Comparison of ENCODE assay signal across 8 mouse cellular contexts in the genomic region with DNA sequence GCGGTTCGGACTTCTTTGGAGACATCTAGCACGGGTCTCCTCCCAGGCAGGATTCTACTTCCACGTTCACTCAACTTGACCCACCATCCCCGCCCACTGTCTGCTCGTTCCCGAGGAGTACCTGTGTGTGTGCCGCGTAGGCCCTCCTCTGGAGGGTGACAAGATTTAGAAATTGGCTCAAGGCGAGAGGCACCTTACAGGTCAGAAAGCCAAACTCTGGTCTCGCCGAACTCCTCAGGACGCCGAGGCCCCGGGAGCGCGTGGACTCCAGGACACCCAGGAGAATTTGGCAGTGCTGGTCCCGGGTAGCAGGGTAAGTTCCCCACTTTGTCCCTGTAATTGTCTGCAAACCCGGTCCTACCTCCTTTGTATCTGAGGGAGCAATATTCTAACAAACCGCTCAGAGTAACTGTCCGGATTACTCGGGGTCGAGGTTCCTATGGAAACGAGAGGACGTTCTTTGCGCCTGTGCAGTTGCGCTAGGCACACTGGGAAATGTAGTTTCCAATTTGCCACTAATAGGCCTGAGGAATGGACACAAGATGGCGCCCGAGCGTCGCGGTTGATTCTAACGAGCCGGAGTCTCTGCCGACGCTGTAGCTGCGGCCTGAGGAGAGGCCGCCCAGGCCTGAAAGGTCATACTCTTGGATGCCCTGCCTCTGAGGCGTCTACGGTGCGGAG. TPM values are rescaled to one million over a fixed set of nuclear protein-coding genes. Genes with fewer than 3 reads are reported as not detected.
DNase-seq lines count a peak whose midpoint lies in the region; ATAC-seq and TF ChIP-seq lines count a peak whose summit lies in the region.

No protein-coding gene starts in this region.

- TF ChIP-seq CTCF in Patski (IDR thresholded peaks at IDR 0.05) = peak; percentile 98

- CTCF ChIA-PET in Patski (lab: Charles Lee) = interaction anchor here (0.7 to 3.0 kb wide), 18 partner anchors 9 to 184 kb away, joined by 3 to 12 read pairs (median 4); a partner anchor contains a TSS

- H3K9me3 ChIP-seq in hindbrain, embryonic 14.5 days (ENCODE audit: control insufficient read depth, low read length) = no peaks in the 10 kb centered on the region

- H3K4me3 ChIP-seq in hindbrain, embryonic 14.5 days (replicated peaks; ENCODE audit: low read length) = peak overlapping the region; percentile 59

- WGBS in hindbrain, embryonic 14.5 days = under 1% methylated on average over 41 of the region's 41 CpGs

- H3K4me2 ChIP-seq in hindbrain, embryonic 14.5 days (replicated peaks) = peak overlapping the region; percentile 85

- no peak overlapping the region for H3K27ac ChIP-seq in hindbrain, embryonic 14.5 days

- ATAC-seq in Patski = peak; percentile 85
- ATAC-seq in hindbrain, embryonic 14.5 days (ENCODE audit: low FRiP score) = peak; percentile 91

- peak; percentile 91 for DNase-seq in Patski (ENCODE audit: low read depth, low spot score)
- DNase-seq in cerebellum, postnatal 14 days = peak; percentile 97 to 98
- DNase-seq in frontal cortex, postnatal 25 days (ENCODE audit: low spot score in 2 of 2) = peak; percentile 90 to 96
- DNase-seq in hindbrain, embryonic 14.5 days (ENCODE audit: low spot score) = peak; percentile 99
- DNase-seq in layer of hippocampus, postnatal 36 days = peak; percentile 88 to 92
- peak; percentile 98 for DNase-seq in lung, postnatal 36 days
- DNase-seq in retina, postnatal 1 day = peak; percentile 97
- DNase-seq in urinary bladder, adult 18-20 months (ENCODE audit: low spot score in 2 of 2) = peak; percentile 81 to 85

- POLR2A ChIA-PET in Patski (lab: Charles Lee) = interaction anchor here (0.6 to 1.4 kb wide), 5 partner anchors 20 to 58 kb away, joined by 3 to 6 read pairs (median 4); a partner anchor contains a TSS

- in situ Hi-C loops in Patski (cut with MboI; ENCODE audit: low pct_unique_long_range_greater_than_20kb) = loop anchor here (5.0 to 10.0 kb wide), 2 partner anchors 55 to 157 kb away; no protein-coding TSS in a partner anchor

- H3K4me1 ChIP-seq in hindbrain, embryonic 14.5 days (replicated peaks; ENCODE audit: control insufficient read depth, insufficient read depth, low read length) = 0 out of 2 replicates have a peak, but pooled peaks cover 4% of the 10 kb centered on the region

- H3K36me3 ChIP-seq in hindbrain, embryonic 14.5 days (replicated peaks; ENCODE audit: control insufficient read depth, insufficient read depth) = no peaks in the 10 kb centered on the region

- H3K9ac ChIP-seq in hindbrain, embryonic 14.5 days = peak overlapping the region; percentile 60

- H3K27me3 ChIP-seq in Patski = no peaks in the 10 kb centered on the region
- H3K27me3 ChIP-seq in hindbrain, embryonic 14.5 days (ENCODE audit: control insufficient read depth, insufficient read depth, low read length) = no peaks in the 10 kb centered on the region

RNA-seq across cellular contexts. Expression of a gene that starts 11.6 kb away (rescaled TPM):
- polyA plus RNA-seq in Patski (2021) = 71.3 TPM
- 12.9 and 13.4 TPM in 2 replicates for polyA plus RNA-seq in hindbrain, embryonic 14.5 days (2014; fragmentation: Nextera tagmentation; extraction: Ambion mirVana)
- 10 to 100 TPM; 53.4 to 59.5 TPM for total RNA-seq in layer of hippocampus, postnatal 36 days (2021)

RNA-seq across cellular contexts. Expression of a gene that starts 25.6 kb away (rescaled TPM):
- polyA plus RNA-seq in Patski (2021) = 25.8 TPM
- 50.7 and 56.6 TPM in 2 replicates for polyA plus RNA-seq in hindbrain, embryonic 14.5 days (2014; fragmentation: Nextera tagmentation; extraction: Ambion mirVana)
- 10 to 100 TPM; 65.2 to 66.9 TPM for total RNA-seq in layer of hippocampus, postnatal 36 days (2021)

RNA-seq across cellular contexts. Expression of a gene that starts 25.7 kb away (rescaled TPM):
- 49.5 TPM for polyA plus RNA-seq in Patski (2021)
- 18.8 and 20.4 TPM in 2 replicates for polyA plus RNA-seq in hindbrain, embryonic 14.5 days (2014; fragmentation: Nextera tagmentation; extraction: Ambion mirVana)
- 10 to 100 TPM; 12.4 to 16.6 TPM for total RNA-seq in layer of hippocampus, postnatal 36 days (2021)

RNA-seq across cellular contexts. Expression of a gene that starts 43.2 kb away (rescaled TPM):
- polyA plus RNA-seq in Patski (2021) = 0.62 TPM
- not detected in 2 replicates for polyA plus RNA-seq in hindbrain, embryonic 14.5 days (2014; fragmentation: Nextera tagmentation; extraction: Ambion mirVana)
- not detected for total RNA-seq in layer of hippocampus, postnatal 36 days (2021)

RNA-seq across cellular contexts. Expression of a gene that starts 43.3 kb away (rescaled TPM):
- polyA plus RNA-seq in Patski (2021) = 122 TPM
- 0.51 and 0.53 TPM in 2 replicates for polyA plus RNA-seq in hindbrain, embryonic 14.5 days (2014; fragmentation: Nextera tagmentation; extraction: Ambion mirVana)
- under 1 TPM; 0.32 to 0.83 TPM for total RNA-seq in layer of hippocampus, postnatal 36 days (2021)
